Mouse (Mus musculus) Muller cell, postnatal 12 days (primary cell): ENCODE data around the gene Gm49358.

Experiments
- DNase-seq: peaks from one replicate; pipeline ENCODE4 v3.0.0-alpha.2; 2015; ENCODE audit errors: inconsistent ontology term

Gene Gm49358

GRCm38 (mm10) chr10:86763672-86764071, at the start of gene Gm49358:
Gm49358 (plus strand) TSS chr10:86763972.
- DNase-seq = no peak

GRCm38 (mm10) chr10:86727548-86727980, 36.2 kb upstream of the Gm49358 start:
- DNase-seq = no peak

- DNase-seq = no peak
Measured at GRCm38 (mm10) chr10:86728176-86728575, 35.6 kb upstream of the Gm49358 start.

GRCm38 (mm10) chr10:86730823-86731499, 32.8 kb upstream of the Gm49358 start:
- DNase-seq = peak; percentile 77

GRCm38 (mm10) chr10:86731500-86731863, 32.3 kb upstream of the Gm49358 start:
- DNase-seq = no peak

- no peak for DNase-seq
Measured at GRCm38 (mm10) chr10:86735036-86735435, 28.7 kb upstream of the Gm49358 start.

GRCm38 (mm10) chr10:86742918-86743317, 20.9 kb upstream of the Gm49358 start:
- DNase-seq = no peak

- DNase-seq = no peak
Measured at GRCm38 (mm10) chr10:86744306-86744705, 19.5 kb upstream of the Gm49358 start.

- DNase-seq = no peak
Measured at GRCm38 (mm10) chr10:86755816-86756502, 7.8 kb upstream of the Gm49358 start.

- no peak for DNase-seq
Measured at GRCm38 (mm10) chr10:86757724-86758123, 6.0 kb upstream of the Gm49358 start.

GRCm38 (mm10) chr10:86758211-86758610, 5.6 kb upstream of the Gm49358 start:
- DNase-seq = no peak

GRCm38 (mm10) chr10:86761236-86761635, 2.5 kb upstream of the Gm49358 start:
- no peak for DNase-seq

GRCm38 (mm10) chr10:86761722-86762383, 1.9 kb upstream of the Gm49358 start:
- DNase-seq = no peak

- DNase-seq = no peak
Measured at GRCm38 (mm10) chr10:86762384-86762730, 1.4 kb upstream of the Gm49358 start.

- no peak for DNase-seq
Measured at GRCm38 (mm10) chr10:86765344-86765966, 1.7 kb downstream of the Gm49358 start.

- DNase-seq = no peak
Measured at GRCm38 (mm10) chr10:86769216-86769615, 5.4 kb downstream of the Gm49358 start.

- DNase-seq = no peak
Measured at GRCm38 (mm10) chr10:86769797-86770196, 6.0 kb downstream of the Gm49358 start.

GRCm38 (mm10) chr10:86771701-86772100, 7.9 kb downstream of the Gm49358 start:
- peak; percentile 51 for DNase-seq

- DNase-seq = peak; percentile 85
Measured at GRCm38 (mm10) chr10:86772231-86772631, 8.5 kb downstream of the Gm49358 start.

- no peak for DNase-seq
Measured at GRCm38 (mm10) chr10:86773360-86773759, 9.6 kb downstream of the Gm49358 start.

GRCm38 (mm10) chr10:86776281-86776680, 12.5 kb downstream of the Gm49358 start:
- DNase-seq = no peak

GRCm38 (mm10) chr10:86777614-86778319, 14.0 kb downstream of the Gm49358 start:
- no peak for DNase-seq
